Mouse (Mus musculus): ENCODE data around the gene Fads1. TPM values are rescaled to one million over a fixed set of nuclear protein-coding genes. Genes with fewer than 3 reads are reported as not detected.

The Fads1 gene
- total RNA-seq, 2 experiments from 2014 or later, result 51.1 to 70.8 TPM

DNA sequence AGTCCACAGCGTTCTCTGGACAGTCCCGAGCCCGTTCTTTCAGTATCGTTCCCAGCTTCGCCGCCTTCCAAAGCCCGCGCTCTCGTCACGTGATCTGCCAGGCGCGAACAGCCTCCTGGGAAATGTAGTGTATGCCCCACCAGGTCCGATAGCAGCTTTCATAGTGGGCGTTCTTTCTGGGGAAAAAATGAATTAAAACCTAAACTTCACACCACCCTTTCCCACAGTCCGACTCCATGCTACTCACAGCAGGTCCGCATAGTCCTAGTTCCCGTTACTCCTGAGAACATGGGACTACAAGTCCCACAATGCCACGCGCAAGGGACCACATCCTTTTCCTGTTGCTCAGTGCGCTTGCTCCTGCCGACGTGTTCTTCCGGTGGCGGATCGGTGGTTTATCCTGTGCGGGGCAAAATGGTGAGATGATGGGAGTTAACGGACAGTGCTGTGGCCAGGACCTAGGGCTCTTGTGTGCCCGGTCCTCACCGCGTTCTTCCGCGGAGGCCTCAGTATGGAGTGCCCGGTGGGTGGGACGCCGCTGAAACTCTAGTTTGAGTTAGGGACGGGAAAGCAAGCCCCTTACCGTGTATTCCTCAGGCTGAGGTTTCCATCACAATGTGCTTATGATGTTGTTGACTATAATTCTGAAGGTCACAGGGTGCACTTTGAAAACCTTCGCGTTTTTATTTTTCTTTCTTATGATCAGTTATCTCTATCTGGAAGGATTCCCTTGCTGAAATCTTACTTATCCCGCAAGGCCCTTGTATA lies 21.3 kb downstream of the Fads1 start, which contains the start of the genes Tmem258 and Fen1:
Tmem258 (plus strand) TSS at position 167 of the 768 bp plus-strand sequence.
Fen1 (minus strand) TSS at position 322 of the 768 bp plus-strand sequence.
- peak; percentile 85 for ATAC-seq (replicated peaks; ENCODE audit: low FRiP score, poor library complexity, severe bottlenecking)

- ATAC-seq (replicated peaks; ENCODE audit: low FRiP score, poor library complexity, severe bottlenecking), result peak; percentile 64
Observed at GRCm38 (mm10) chr19:10204616-10205001, 21.9 kb downstream of the Fads1 start.

DNA sequence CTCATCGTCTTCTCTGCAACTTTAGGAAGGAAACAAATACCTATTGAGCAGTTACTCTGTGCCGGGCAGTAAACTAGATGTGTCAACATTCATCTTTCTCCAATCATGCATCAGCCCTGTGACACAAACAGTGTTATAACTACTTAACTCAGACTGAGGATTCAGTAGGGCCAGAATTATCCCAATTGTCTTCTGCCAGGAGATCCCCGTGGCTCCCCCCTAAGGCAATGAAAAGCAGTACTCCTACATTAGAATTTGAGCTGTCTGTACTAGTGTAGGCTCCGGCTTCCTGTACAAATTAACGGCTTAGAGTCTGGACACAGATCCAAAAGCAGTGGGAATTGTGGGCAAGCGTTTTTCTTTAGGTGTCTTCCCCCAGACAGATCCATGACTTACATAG lies 22.4 kb downstream of the Fads1 start:
- no peak for ATAC-seq (replicated peaks; ENCODE audit: low FRiP score, poor library complexity, severe bottlenecking)

- no peak for ATAC-seq (replicated peaks; ENCODE audit: low FRiP score, poor library complexity, severe bottlenecking)
Observed at GRCm38 (mm10) chr19:10208851-10209250, 26.2 kb downstream of the Fads1 start.

DNA sequence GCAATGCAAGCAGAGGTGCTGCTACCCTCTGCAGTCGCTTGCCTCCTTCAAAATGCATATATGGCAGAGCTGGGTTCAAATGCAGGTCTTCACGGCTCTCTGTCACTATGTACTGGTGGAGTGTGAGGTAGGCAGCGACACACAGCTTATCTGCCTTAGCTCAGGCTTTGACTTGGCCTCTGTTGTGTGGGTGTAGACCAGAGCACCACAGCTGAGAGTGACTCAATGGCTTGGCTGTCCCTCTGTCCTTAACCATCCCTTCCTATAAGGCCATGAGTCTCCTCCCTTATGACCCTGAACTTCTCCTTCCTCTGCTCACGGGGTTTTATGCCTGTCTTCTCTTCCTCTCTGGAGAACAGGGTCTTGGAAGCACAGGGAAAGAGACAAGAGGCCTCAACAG lies 28.2 kb downstream of the Fads1 start:
- ATAC-seq (replicated peaks; ENCODE audit: low FRiP score, poor library complexity, severe bottlenecking), result no peak

GRCm38 (mm10) chr19:10213796-10214471 lies 31.2 kb downstream of the Fads1 start:
- no peak for ATAC-seq (replicated peaks; ENCODE audit: low FRiP score, poor library complexity, severe bottlenecking)

GRCm38 (mm10) chr19:10216101-10216500 lies 33.4 kb downstream of the Fads1 start:
- ATAC-seq (replicated peaks; ENCODE audit: low FRiP score, poor library complexity, severe bottlenecking), result no peak

- peak; percentile 63; the same call in 1 of the 2 replicates for ATAC-seq (replicated peaks; ENCODE audit: low FRiP score, poor library complexity, severe bottlenecking)
Observed at GRCm38 (mm10) chr19:10219108-10219507, 36.4 kb downstream of the Fads1 start.

DNA sequence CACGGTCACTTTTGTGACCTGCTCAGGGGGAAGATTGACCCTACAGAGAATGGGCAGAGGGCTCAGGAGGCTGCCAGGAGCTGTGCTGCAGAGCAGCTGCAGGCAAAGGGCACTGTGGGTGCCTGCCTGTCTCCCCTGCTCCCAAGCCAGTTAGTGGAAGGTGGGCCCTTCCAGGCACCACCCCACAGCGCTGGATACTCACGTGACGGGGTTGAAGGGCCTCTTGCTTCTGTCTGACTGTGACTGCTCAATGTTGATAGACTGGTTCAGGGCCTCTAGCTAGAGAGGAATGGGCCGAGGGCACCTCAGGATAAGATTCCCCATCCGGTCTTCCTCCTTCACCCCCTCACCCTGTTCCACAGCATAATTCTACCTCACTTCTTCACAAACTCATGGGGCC lies 36.9 kb downstream of the Fads1 start:
- ATAC-seq (replicated peaks; ENCODE audit: low FRiP score, poor library complexity, severe bottlenecking), result no peak

DNA sequence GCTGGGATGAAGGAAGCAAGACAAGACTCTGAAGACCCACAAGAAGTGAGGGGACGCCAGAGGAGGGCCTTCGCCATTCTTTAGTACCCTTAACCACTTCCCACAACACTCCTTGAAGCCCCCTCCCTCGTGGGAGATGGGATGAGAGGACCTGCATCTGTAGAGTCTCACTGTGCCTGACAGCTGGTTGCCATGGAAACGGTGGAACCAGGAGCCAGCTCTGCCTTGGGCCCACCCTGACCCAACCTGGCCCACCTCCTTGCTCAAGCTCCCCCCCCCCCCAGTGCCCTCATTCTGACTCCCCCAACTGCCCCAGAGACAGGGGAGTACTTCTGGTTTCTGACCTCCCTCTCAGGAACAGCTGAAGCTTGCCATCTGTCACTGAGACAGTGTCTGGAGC lies 38.9 kb downstream of the Fads1 start:
- no peak for ATAC-seq (replicated peaks; ENCODE audit: low FRiP score, poor library complexity, severe bottlenecking)

DNA sequence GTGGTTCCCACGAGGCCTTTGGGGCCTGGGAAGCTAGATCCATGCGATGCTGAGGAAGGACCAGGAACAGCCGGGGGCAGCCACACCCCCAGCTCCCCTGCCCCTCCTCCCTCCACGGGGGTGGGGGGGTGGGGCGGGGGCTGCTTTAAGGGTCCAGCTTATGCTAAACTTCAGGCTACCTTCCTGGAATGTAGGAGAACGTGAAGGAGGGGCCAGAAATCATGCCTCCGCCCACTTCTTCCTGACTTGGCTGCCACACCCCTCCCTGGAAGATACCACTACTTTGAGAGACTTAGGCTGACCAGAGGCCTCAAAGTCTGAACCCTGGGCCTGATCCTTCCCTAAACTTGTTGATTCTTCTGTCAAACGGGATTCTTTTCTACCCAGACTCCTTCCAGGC lies 40.0 kb downstream of the Fads1 start:
- ATAC-seq (replicated peaks; ENCODE audit: low FRiP score, poor library complexity, severe bottlenecking), result no peak

DNA sequence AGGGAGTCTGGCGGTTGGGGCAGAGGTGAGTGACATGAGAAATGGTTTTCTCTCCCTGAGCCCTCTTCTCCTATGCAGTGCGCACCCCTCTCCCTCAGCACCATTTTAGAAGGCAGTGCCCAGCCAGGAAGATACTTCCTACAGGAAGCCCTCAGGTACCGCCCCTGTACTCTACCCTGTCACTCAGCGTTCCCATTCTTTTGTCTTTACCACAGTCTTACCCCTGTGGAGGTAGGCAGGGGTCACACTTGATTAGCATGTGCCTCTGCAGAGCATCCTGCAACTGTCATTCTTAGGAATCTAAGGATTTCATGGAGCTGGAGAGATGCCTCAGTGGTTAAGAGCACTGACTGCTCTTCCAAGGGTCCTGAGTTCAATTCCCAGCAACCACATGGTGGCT lies 40.9 kb downstream of the Fads1 start:
- ATAC-seq (replicated peaks; ENCODE audit: low FRiP score, poor library complexity, severe bottlenecking), result no peak

- no peak for ATAC-seq (replicated peaks; ENCODE audit: low FRiP score, poor library complexity, severe bottlenecking)
Observed at GRCm38 (mm10) chr19:10224637-10225453, 42.2 kb downstream of the Fads1 start.

DNA sequence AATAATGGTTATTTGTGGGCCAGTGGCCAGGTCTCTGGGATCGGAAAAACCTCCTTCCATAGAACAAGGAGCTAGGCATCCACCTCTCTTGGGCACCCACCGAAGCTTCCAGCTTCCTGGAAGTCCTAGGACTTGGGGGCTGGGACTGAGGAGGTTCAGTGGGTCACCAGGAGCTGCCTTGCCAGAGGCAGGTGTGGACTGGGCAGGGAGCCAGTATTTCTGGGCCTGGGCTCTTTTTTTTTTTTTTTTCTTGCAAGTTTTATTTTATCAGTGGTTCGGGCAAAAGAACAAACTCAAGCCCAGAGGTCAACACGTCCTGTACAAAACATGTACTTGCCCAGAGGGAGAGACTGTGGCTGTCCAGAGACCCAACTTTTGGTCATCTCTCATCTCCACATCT lies 43.1 kb downstream of the Fads1 start:
- ATAC-seq (replicated peaks; ENCODE audit: low FRiP score, poor library complexity, severe bottlenecking), result no peak

- ATAC-seq (replicated peaks; ENCODE audit: low FRiP score, poor library complexity, severe bottlenecking), result no peak
Observed at GRCm38 (mm10) chr19:10231016-10231415, 48.3 kb downstream of the Fads1 start.

GRCm38 (mm10) chr19:10231871-10232270 lies 49.2 kb downstream of the Fads1 start:
- ATAC-seq (replicated peaks; ENCODE audit: low FRiP score, poor library complexity, severe bottlenecking), result no peak

- ATAC-seq (replicated peaks; ENCODE audit: low FRiP score, poor library complexity, severe bottlenecking), result no peak
Observed at GRCm38 (mm10) chr19:10232327-10233017, 49.8 kb downstream of the Fads1 start.

DNA sequence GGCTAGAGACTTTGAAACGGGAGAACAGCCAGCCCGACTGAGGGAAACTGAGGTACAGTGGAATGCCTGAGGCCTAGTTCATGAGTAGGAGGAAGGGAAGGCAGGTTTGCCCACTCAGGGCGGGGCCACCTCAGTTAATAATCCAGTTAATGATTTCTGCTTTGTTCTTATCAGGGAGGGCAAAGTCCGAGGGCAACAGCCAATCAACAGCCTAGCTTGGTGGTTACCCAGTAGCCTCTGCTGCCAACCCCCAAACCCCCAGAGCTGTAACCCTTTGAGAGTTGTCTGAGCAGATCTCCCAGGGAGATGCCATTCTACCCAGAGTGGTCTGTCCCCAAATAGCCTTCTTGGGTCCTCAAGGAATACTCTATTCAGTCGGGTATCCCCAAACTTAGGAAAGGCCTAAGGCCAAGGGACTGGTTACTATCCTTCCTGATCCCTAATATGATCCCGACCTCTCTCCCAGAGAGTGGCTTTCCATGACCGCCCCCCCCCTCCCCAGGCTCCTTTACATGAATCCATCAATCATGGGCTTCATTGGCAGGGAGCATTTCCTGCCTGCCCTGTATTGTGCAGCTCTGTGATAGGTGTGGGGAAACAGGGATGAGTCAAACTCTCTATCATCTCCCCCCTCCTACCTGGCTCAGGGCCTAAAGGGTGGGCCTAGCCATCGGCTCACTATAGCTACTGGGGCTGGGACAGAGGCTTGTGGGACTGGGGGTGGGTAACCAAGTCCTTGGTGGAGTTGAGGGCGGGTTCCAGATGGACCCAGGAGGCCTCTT lies 53.3 kb downstream of the Fads1 start:
- ATAC-seq (replicated peaks; ENCODE audit: low FRiP score, poor library complexity, severe bottlenecking), result no peak

- no peak for ATAC-seq (replicated peaks; ENCODE audit: low FRiP score, poor library complexity, severe bottlenecking)
Observed at GRCm38 (mm10) chr19:10238477-10238876, 55.8 kb downstream of the Fads1 start.
